In genomic region chr13:48513003-48513929, GRCm38 (mm10) we compare ENCODE assay signal across 8 mouse cellular contexts. TPM values are rescaled to one million over a fixed set of nuclear protein-coding genes. Genes with fewer than 3 reads are reported as not detected.
A peak's percentile ranks its signal among the peaks of the same experiment; 100 is the strongest.
DNase-seq lines count a peak whose midpoint lies in the region; ATAC-seq and TF ChIP-seq lines count a peak whose summit lies in the region.

Gene Zfp169, minus strand, starts transcription at chr13:48513451.
Gene A830005F24Rik, plus strand, starts transcription at chr13:48513570.

- ATAC-seq in forebrain, embryonic 12.5 days (ENCODE audit: low FRiP score) = peak; percentile 99
- peak; percentile 99 for ATAC-seq in liver, postnatal 0 days
- ATAC-seq in neural tube, embryonic 14.5 days (ENCODE audit: low read depth) = peak; percentile 99

- no peak for TF ChIP-seq CTCF in E14TG2a.4 (conservative IDR thresholded peaks at IDR 0.05; ENCODE audit: low read length)
- 0 out of 2 replicates have a peak, but pooled peaks have one; percentile 4 for TF ChIP-seq CTCF in liver, postnatal 0 days (IDR thresholded peaks at IDR 0.05; ENCODE audit: low read depth)

- TF ChIP-seq EP300 in liver, postnatal 0 days (IDR thresholded peaks at IDR 0.05; ENCODE audit: low read depth) = no peak

- no peaks in the 10 kb centered on the region for H3K9me3 ChIP-seq in E14TG2a.4 (ENCODE audit: low read length)
- H3K9me3 ChIP-seq in forebrain, embryonic 12.5 days = no peaks in the 10 kb centered on the region
- no peaks in the 10 kb centered on the region for H3K9me3 ChIP-seq in liver, postnatal 0 days (ENCODE audit: low read length)
- no peaks in the 10 kb centered on the region for H3K9me3 ChIP-seq in neural tube, embryonic 14.5 days (ENCODE audit: control insufficient read depth, low read length)

- intact Hi-C loops in heart, postnatal 10 days (cut with DNase I) = no loop called here

- H3K36me3 ChIP-seq in E14TG2a.4 (ENCODE audit: insufficient read depth, low read length) = no peaks in the 10 kb centered on the region
- H3K36me3 ChIP-seq in forebrain, embryonic 12.5 days (replicated peaks) = no peaks in the 10 kb centered on the region
- no peaks in the 10 kb centered on the region for H3K36me3 ChIP-seq in liver, postnatal 0 days (replicated peaks; ENCODE audit: insufficient read depth, low read length)
- no peaks in the 10 kb centered on the region for H3K36me3 ChIP-seq in neural tube, embryonic 14.5 days (ENCODE audit: control insufficient read depth, insufficient read depth, low read length)

- no peaks in the 10 kb centered on the region for H3K27me3 ChIP-seq in E14TG2a.4 (ENCODE audit: insufficient read depth, low read length)
- H3K27me3 ChIP-seq in forebrain, embryonic 12.5 days = no peaks in the 10 kb centered on the region
- H3K27me3 ChIP-seq in liver, postnatal 0 days (ENCODE audit: insufficient read depth, low read length) = no peaks in the 10 kb centered on the region
- H3K27me3 ChIP-seq in neural tube, embryonic 14.5 days (ENCODE audit: control insufficient read depth, insufficient read depth, low read length) = no peaks in the 10 kb centered on the region

- H3K27ac ChIP-seq in forebrain, embryonic 12.5 days = peak within 1 kb of the TSS; percentile 20; the same call in 1 of the 2 replicates
- peak within 1 kb of the TSS; percentile 91 for H3K27ac ChIP-seq in liver, postnatal 0 days (ENCODE audit: low read depth)
- H3K27ac ChIP-seq in neural tube, embryonic 14.5 days (ENCODE audit: low read depth, low read length) = peak within 1 kb of the TSS; percentile 39

- H3K4me2 ChIP-seq in forebrain, embryonic 12.5 days = peak within 1 kb of the TSS; percentile 88
- peak within 1 kb of the TSS; percentile 89 for H3K4me2 ChIP-seq in liver, postnatal 0 days (ENCODE audit: low read depth, low read length)
- peak within 1 kb of the TSS; percentile 76 for H3K4me2 ChIP-seq in neural tube, embryonic 14.5 days (ENCODE audit: low read depth, low read length)

- H3K4me3 ChIP-seq in E14TG2a.4 (replicated peaks; ENCODE audit: low read length) = peak within 1 kb of the TSS; percentile 93
- H3K4me3 ChIP-seq in forebrain, embryonic 12.5 days (replicated peaks) = peak within 1 kb of the TSS; percentile 78
- peak within 1 kb of the TSS; percentile 72 for H3K4me3 ChIP-seq in liver, postnatal 0 days (ENCODE audit: low read depth, low read length)
- H3K4me3 ChIP-seq in neural tube, embryonic 14.5 days (ENCODE audit: low read depth, low read length) = peak within 1 kb of the TSS; percentile 84

- peak within 1 kb of the TSS; percentile 77 for H3K9ac ChIP-seq in forebrain, embryonic 12.5 days
- peak within 1 kb of the TSS; percentile 82 for H3K9ac ChIP-seq in liver, postnatal 0 days (replicated peaks)
- H3K9ac ChIP-seq in neural tube, embryonic 14.5 days (replicated peaks; ENCODE audit: low read depth, low read length) = peak within 1 kb of the TSS; percentile 88

- 2% methylated on average over 34 of the region's 34 CpGs for WGBS in forebrain, embryonic 12.5 days
- under 1% methylated on average over 34 of the region's 34 CpGs for WGBS in large intestine, adult 2 months
- under 1% methylated on average over 34 of the region's 34 CpGs for WGBS in liver, postnatal 0 days (ENCODE audit: insufficient replicate concordance)
- 2% methylated on average over 33 of the region's 34 CpGs for WGBS in neural tube, embryonic 14.5 days

- peaks cover 12% of the 10 kb centered on the region for H3K4me1 ChIP-seq in E14TG2a.4 (replicated peaks; ENCODE audit: low read depth, low read length)
- peaks cover 12% of the 10 kb centered on the region for H3K4me1 ChIP-seq in forebrain, embryonic 12.5 days
- peaks cover 9% of the 10 kb centered on the region for H3K4me1 ChIP-seq in liver, postnatal 0 days (ENCODE audit: insufficient read depth)
- peaks cover 6% of the 10 kb centered on the region for H3K4me1 ChIP-seq in neural tube, embryonic 14.5 days (ENCODE audit: control insufficient read depth, insufficient read depth, low read length)

- DNase-seq in c-Kit-positive CD71-positive TER-119-negative erythroid progenitor cells, embryonic 14.5 days (ENCODE audit: low read depth) = peak; percentile 71
- peak; percentile 84 to 86 for DNase-seq in heart, postnatal 10 days
- DNase-seq in large intestine, adult 2 months (ENCODE audit: low read depth, low spot score) = peak; percentile 82
- DNase-seq in liver, postnatal 0 days = peak; percentile 87
- DNase-seq in testis, postnatal 10 days (ENCODE audit: low spot score) = peak; percentile 80

RNA-seq across cellular contexts. Expression of gene Zfp169, which starts in this region (rescaled TPM):
- polyA plus RNA-seq in forebrain, embryonic 12.5 days (2016; fragmentation: Nextera tagmentation; extraction: Ambion mirVana) = 5.7 and 7.0 TPM in 2 replicates
- 1 to 10 TPM; 5.1 to 6.7 TPM for total RNA-seq in heart, postnatal 10 days (2021)
- 3.4 and 11.5 TPM in 2 replicates for polyA plus RNA-seq in large intestine, adult 2 months (2012; rRNA removed)
- 0.56 and 0.59 TPM in 2 replicates for polyA plus RNA-seq in liver, postnatal 0 days (2015; fragmentation: Nextera tagmentation; extraction: Ambion mirVana)
- 5.8 and 8.1 TPM in 2 replicates for polyA plus RNA-seq in neural tube, embryonic 14.5 days (2014; fragmentation: Nextera tagmentation; extraction: Ambion mirVana)

RNA-seq across cellular contexts. Expression of gene A830005F24Rik, which starts in this region (rescaled TPM):
- polyA plus RNA-seq in forebrain, embryonic 12.5 days (2016; fragmentation: Nextera tagmentation; extraction: Ambion mirVana) = 2.9 TPM in 2 replicates
- total RNA-seq in heart, postnatal 10 days (2021) = not detected
- polyA plus RNA-seq in large intestine, adult 2 months (2012; rRNA removed) = not detected in 2 replicates
- polyA plus RNA-seq in liver, postnatal 0 days (2015; fragmentation: Nextera tagmentation; extraction: Ambion mirVana) = 0.14 and 0.19 TPM in 2 replicates
- 4.4 and 5.0 TPM in 2 replicates for polyA plus RNA-seq in neural tube, embryonic 14.5 days (2014; fragmentation: Nextera tagmentation; extraction: Ambion mirVana)

Comparison
In these comparisons a context has a peak if more than half of its experiments do, and no peak if none do; other contexts are left out.
1. Peak in every context shown above with its lines: DNase-seq, ATAC-seq, H3K4me3 ChIP-seq and H3K27ac ChIP-seq.
2. Peak in DNase-seq, ATAC-seq, H3K4me3 ChIP-seq, H3K27ac ChIP-seq, H3K9ac ChIP-seq and H3K4me2 ChIP-seq in liver, postnatal 0 days; RNA of the genes that start here not detected or under 1 TPM.
3. H3K27ac ChIP-seq: peak in every context shown above with its lines; median percentile 91 in liver, postnatal 0 days; 39 in neural tube, embryonic 14.5 days; 20 in forebrain, embryonic 12.5 days.